Mouse (Mus musculus): ENCODE measurements around the gene Nek6. TPM values are rescaled to one million over a fixed set of nuclear protein-coding genes. Genes with fewer than 3 reads are reported as not detected.

Gene Nek6
- total RNA-seq, 2 experiments from 2014 or later: 28.2 to 29.4 TPM

- Histone ChIP-seq H3K4me3 (peak overlapping the region; percentile 81), H3K27ac (peak overlapping the region; percentile 88)
- peak in 1 of 2 experiments; percentile 43 for DNase-seq (ENCODE audit: extremely low spot score in 1 of 2, low spot score in 2 of 2)
- intact Hi-C loops (cut with DNase I): loop anchor here (5.0 kb wide), 1 partner anchor 65 kb away; no protein-coding TSS in a partner anchor
- no peak for TF ChIP-seq CTCF (IDR thresholded peaks at IDR 0.05)
Observed at GRCm38 (mm10) chr2:38512308-38513182, 1.1 kb downstream of the Nek6 start.

GRCm38 (mm10) chr2:38513183-38513529 lies 1.7 kb downstream of the Nek6 start:
- TF ChIP-seq CTCF (IDR thresholded peaks at IDR 0.05): no peak
- intact Hi-C loops (cut with DNase I): loop anchor here (5.0 kb wide), 1 partner anchor 64 kb away; no protein-coding TSS in a partner anchor
- Histone ChIP-seq H3K4me3 (no peak overlapping the region), H3K27ac (no peak overlapping the region)
- DNase-seq (ENCODE audit: extremely low spot score in 1 of 2, low spot score in 2 of 2): no peak

DNA sequence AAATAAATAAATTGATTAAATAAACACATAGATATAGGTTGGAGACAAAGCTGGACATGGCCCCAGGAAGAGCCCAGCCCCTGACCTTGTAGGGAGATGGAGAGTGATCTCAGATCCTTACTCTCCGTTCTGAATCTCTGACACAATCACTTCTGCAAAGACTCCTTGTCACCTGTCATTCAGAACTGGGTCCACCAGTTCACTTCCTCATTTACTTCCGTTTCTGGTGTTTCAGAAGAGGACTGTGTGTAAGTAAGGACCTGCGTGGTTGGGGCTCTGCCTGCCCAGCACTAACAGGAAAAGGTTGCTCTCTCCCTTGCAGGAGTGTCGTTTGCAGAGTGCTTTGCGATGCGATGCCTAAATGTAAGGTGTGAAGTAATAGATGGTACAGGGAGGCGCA lies 3.0 kb downstream of the Nek6 start:
- intact Hi-C loops (cut with DNase I): loop anchor here (5.0 kb wide), 1 partner anchor 63 kb away; no protein-coding TSS in a partner anchor
- no peak overlapping the region for H3K4me3 ChIP-seq
- TF ChIP-seq CTCF (IDR thresholded peaks at IDR 0.05): no peak
- no peak overlapping the region for H3K27ac ChIP-seq
- DNase-seq (ENCODE audit: extremely low spot score in 1 of 2, low spot score in 2 of 2): no peak

DNA sequence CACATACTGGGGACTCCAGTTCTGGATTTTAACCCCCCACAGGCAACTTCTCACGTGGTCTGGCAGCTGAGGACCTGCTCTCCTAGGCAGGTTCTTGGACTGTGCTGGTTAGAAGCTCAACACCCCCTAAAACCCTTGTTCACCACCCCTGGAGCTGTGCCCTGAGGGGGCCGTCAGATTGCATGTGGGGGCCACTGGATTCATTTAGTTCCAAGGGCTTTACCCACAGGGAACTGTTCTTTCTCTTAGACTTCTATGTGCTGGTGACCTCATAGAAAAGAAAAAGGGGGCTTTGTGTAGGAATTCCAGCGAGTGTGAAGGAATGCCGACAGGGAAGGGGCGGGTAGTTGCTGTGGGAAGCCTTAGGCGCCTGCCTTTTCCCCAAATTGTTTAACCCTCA lies 4.0 kb downstream of the Nek6 start:
- no peak overlapping the region for H3K27ac ChIP-seq
- intact Hi-C loops (cut with DNase I): no loop called here
- DNase-seq (ENCODE audit: extremely low spot score in 1 of 2, low spot score in 2 of 2): no peak
- no peak for TF ChIP-seq CTCF (IDR thresholded peaks at IDR 0.05)
- no peak overlapping the region for H3K4me3 ChIP-seq

DNA sequence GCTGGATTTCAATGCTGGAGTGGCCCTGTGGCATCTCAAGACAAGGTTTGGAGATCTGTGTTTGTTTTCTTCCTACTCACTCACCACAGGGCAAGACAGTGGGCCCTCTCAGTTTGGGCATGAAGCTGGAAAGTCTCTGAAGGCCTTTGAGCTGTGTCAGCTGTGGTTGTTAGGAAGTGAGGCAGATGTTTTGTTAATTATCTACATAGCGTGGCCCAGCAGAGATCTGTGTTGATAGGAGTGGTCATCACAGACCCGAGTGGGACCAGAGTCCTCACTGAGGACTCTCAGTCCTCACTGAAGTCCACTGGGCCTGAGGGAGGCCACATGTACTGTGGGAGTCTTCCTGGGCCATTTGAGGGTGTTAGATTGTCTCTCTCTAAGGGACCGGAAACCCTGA lies 5.0 kb downstream of the Nek6 start:
- intact Hi-C loops (cut with DNase I): no loop called here
- TF ChIP-seq CTCF (IDR thresholded peaks at IDR 0.05): no peak
- no peak overlapping the region for H3K27ac ChIP-seq
- DNase-seq (ENCODE audit: extremely low spot score in 1 of 2, low spot score in 2 of 2): no peak
- H3K4me3 ChIP-seq: no peak overlapping the region

DNA sequence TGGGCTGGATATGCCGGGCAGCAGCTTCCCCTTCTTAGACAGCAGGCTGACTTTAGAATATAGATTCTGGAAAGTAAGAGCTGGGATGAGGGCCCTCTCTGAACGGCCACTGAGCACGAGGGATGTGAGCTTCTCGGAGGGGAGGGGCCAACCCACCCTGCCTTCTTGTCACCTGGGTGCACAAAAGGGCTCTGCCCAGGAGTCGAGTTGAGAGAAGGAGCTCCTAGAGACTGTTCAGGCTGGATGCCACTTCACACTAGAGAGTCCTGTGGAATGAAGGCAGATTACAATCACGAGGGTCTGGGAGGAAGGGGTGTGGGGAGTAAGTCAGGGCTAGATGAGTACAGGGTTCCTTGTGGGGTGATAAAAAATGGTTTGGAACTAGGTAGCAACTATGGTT lies 5.6 kb downstream of the Nek6 start:
- Histone ChIP-seq H3K27ac (no peak overlapping the region), H3K4me3 (no peak overlapping the region)
- intact Hi-C loops (cut with DNase I): no loop called here
- no peak for TF ChIP-seq CTCF (IDR thresholded peaks at IDR 0.05)
- no peak for DNase-seq (ENCODE audit: extremely low spot score in 1 of 2, low spot score in 2 of 2)

DNA sequence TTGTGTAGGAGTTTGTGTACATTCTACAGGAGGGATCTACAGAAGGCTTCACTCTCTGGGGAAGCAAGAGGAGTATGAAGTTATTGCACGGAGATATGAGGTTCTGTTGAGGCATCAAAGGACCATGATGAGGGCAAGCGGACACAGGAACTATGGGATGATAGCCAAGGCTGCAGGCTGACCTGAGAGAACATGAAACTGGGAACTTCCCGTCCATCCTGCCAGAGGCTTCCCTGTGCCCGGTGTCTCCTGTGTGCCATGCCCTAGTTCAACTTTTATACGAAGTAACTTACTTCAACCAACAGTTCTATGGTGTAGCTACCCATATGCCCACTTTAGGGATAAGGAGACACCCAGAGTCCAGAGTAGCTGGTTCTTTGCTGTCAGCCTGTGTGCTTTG lies 7.3 kb downstream of the Nek6 start:
- intact Hi-C loops (cut with DNase I): no loop called here
- DNase-seq (ENCODE audit: extremely low spot score in 1 of 2, low spot score in 2 of 2): no peak
- TF ChIP-seq CTCF (IDR thresholded peaks at IDR 0.05): no peak

GRCm38 (mm10) chr2:38519934-38520333 lies 8.5 kb downstream of the Nek6 start:
- Histone ChIP-seq H3K27ac (no peak overlapping the region), H3K4me3 (no peak overlapping the region)
- no peak for DNase-seq (ENCODE audit: extremely low spot score in 1 of 2, low spot score in 2 of 2)
- intact Hi-C loops (cut with DNase I): no loop called here
- no peak for TF ChIP-seq CTCF (IDR thresholded peaks at IDR 0.05)

More for the DNA sequence above, 7.3 kb downstream of the Nek6 start:
- no peak overlapping the region for H3K27ac ChIP-seq
- no peak overlapping the region for H3K4me3 ChIP-seq

DNA sequence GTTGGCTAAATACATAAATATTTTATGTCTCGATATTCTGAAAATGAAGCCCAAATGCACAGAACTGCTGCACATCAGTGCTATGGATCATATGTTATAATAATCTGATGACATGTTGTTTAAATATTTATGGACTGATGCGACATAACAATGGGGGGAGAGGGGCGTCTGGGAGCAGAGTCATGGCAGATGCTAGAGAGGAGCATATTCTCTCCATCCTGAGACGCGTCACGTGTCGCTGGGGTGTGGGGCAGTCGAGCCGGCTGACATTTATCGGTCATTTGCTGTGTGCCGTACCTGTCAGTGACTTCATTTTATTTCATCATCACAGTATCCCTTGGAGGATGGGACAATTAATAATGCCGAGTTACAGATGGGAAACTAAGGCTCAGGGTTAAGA lies 10.2 kb downstream of the Nek6 start:
- Histone ChIP-seq H3K4me3 (no peak overlapping the region), H3K27ac (no peak overlapping the region)
- DNase-seq (ENCODE audit: extremely low spot score in 1 of 2, low spot score in 2 of 2): no peak
- intact Hi-C loops (cut with DNase I): no loop called here
- TF ChIP-seq CTCF (IDR thresholded peaks at IDR 0.05): no peak

DNA sequence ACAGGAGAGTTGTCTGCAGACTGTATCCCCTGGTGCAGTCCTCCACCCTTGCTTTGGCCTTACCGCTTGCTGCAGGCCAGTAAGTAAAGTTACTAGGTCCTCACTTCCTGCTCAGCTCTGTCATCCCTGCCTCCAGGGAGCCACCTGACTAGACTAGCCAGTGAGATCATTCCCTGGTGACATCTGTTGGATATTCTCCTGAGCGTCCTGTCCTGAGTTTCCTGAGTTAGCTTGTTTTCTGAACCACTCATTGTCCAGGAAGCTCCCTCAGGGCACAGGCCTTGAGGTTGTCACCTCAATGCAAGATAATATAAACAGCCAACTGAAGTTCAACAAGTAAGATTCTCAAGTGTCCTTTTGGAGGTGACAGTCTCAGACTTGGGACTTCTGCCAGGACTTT lies 10.9 kb downstream of the Nek6 start:
- no peak overlapping the region for H3K27ac ChIP-seq
- no peak for DNase-seq (ENCODE audit: extremely low spot score in 1 of 2, low spot score in 2 of 2)
- TF ChIP-seq CTCF (IDR thresholded peaks at IDR 0.05): no peak
- intact Hi-C loops (cut with DNase I): no loop called here
- no peak overlapping the region for H3K4me3 ChIP-seq

DNA sequence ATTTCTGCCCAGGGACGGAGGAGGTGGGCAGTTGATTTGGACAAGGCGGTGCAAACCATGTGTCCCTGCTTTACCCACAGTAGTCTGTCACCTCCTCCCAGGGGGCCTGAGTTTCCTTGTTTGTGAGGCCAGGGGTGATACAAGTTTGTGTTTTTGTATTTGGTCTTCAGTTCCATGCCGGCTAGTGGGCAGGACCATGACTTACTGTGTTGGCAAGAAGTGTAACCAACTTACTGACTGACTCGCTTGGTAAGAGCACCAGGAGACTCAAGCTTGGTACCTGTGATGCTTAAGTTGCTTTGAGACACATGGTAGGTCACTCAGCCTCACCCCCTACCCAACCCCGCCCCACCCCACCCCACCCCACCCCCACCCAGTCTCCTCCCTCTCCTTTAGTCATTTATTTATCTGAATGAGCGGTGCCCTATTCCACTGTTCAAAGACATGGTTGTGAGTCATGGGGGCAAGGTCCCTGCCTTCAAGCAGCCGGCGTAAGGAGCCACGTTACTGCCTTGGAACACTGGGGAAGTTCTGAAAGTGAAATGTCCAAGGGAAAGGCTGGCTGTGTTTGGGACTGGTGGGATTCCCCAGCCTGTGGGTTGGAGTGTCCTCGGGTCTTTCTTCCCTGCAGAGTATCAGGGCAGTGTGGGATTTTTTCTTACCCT lies 12.5 kb downstream of the Nek6 start:
- Histone ChIP-seq H3K4me3 (no peak overlapping the region), H3K27ac (no peak overlapping the region)
- intact Hi-C loops (cut with DNase I): no loop called here
- TF ChIP-seq CTCF (IDR thresholded peaks at IDR 0.05): no peak
- DNase-seq (ENCODE audit: extremely low spot score in 1 of 2, low spot score in 2 of 2): no peak

GRCm38 (mm10) chr2:38525034-38525433 lies 13.6 kb downstream of the Nek6 start:
- intact Hi-C loops (cut with DNase I): no loop called here
- H3K27ac ChIP-seq: no peak overlapping the region
- no peak for TF ChIP-seq CTCF (IDR thresholded peaks at IDR 0.05)
- no peak for DNase-seq (ENCODE audit: extremely low spot score in 1 of 2, low spot score in 2 of 2)
- H3K4me3 ChIP-seq: no peak overlapping the region
